Mouse (Mus musculus) spleen, adult 2 months (tissue): ENCODE data around the gene Mdfi.

Experiments
- CTCF ChIP-seq: fragments of 200-500 bp; IDR thresholded peaks from 2 replicates; pipeline ENCODE4 v1.5.1; 2011; ENCODE audit warnings: mild to moderate bottlenecking, inconsistent platforms; ENCODE audit not compliant: insufficient read depth, insufficient read length, insufficient replicate concordance; ENCODE audit errors: extremely low read depth
- POLR2A ChIP-seq: fragments of 200-500 bp; IDR thresholded peaks from 2 replicates; pipeline ENCODE4 v1.6.1; 2011; ENCODE audit warnings: low read depth, low read length, inconsistent platforms

DNA sequence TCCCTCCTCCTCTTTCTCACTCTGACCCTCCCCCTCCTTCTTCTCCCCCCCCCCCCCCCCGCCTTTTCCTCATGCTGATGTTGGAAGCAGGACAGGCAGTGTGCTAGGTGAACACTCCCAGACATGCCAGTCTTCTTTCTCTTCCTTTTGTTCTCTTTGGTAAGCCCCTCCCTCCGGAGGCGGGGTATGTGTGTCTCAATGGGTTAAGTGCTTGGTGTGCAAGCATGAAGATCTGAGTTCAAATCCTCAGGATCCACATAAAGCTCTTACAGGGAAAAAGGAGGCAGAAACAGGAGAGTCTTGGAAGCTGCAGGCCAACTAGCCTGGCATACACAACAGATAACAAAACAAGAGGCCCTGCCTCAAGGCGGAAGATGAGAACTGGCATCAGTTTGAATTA, 18.8 kb upstream of the Mdfi start:
- no peak for TF ChIP-seq CTCF
- no peak for TF ChIP-seq POLR2A
